Mouse (Mus musculus) kidney, adult 2 months (tissue): Measurements from ENCODE around the gene Tecpr1.
A peak's percentile ranks its signal among the peaks of the same experiment; 100 is the strongest.

Experiments used
- CTCF ChIP-seq: fragments of 200-500 bp; conservative IDR thresholded peaks from 2 replicates; pipeline ENCODE4 v1.5.1; 2011; ENCODE audit warnings: low read depth, mild to moderate bottlenecking, control low read depth, low read length, moderate library complexity, mixed read lengths; ENCODE audit not compliant: insufficient read depth, insufficient read length
- POLR2A ChIP-seq: fragments of 200-500 bp; IDR thresholded peaks from one replicate; pipeline ENCODE4 v1.6.1; 2011; ENCODE audit warnings: low read depth, low read length, control low read depth

- TF ChIP-seq CTCF (peak; percentile 33; the same call in 1 of the 2 replicates), POLR2A (no peak)
These were observed 34.2 kb upstream of the Tecpr1 start for GRCm38 (mm10) chr5:144257451-144258110.
